Mouse (Mus musculus): ENCODE measurements around the gene Cntnap5b.

GRCm38 (mm10) chr1:100100516-100100915 is 328.0 kb downstream of the Cntnap5b start:
- no peak for TF ChIP-seq CTCF (IDR thresholded peaks at IDR 0.05; ENCODE audit: control insufficient read depth, insufficient read depth, insufficient replicate concordance, low read depth, low read length)
- TF ChIP-seq POLR2A (IDR thresholded peaks at IDR 0.05; ENCODE audit: control insufficient read depth, low read depth, low read length), result no peak
